Mouse (Mus musculus): ENCODE results near the gene Ung.

Ung gene

GRCm38 (mm10) chr5:114130698-114131520 lies 723 bp downstream of the Ung start:
- DNase-seq (ENCODE audit: inconsistent age in 2 of 2, low spot score in 1 of 2), result peak; percentile 93 to 98

- peak in 1 of 2 experiments; percentile 86 for DNase-seq (ENCODE audit: inconsistent age in 2 of 2, low spot score in 1 of 2)
Observed at GRCm38 (mm10) chr5:114131521-114131840, 1.3 kb downstream of the Ung start.

GRCm38 (mm10) chr5:114132841-114133240 lies 2.7 kb downstream of the Ung start:
- no peak for DNase-seq (ENCODE audit: inconsistent age in 2 of 2, low spot score in 1 of 2)

GRCm38 (mm10) chr5:114134091-114134534 lies 3.9 kb downstream of the Ung start:
- peak; percentile 78 to 91 for DNase-seq (ENCODE audit: inconsistent age in 2 of 2, low spot score in 1 of 2)

DNA sequence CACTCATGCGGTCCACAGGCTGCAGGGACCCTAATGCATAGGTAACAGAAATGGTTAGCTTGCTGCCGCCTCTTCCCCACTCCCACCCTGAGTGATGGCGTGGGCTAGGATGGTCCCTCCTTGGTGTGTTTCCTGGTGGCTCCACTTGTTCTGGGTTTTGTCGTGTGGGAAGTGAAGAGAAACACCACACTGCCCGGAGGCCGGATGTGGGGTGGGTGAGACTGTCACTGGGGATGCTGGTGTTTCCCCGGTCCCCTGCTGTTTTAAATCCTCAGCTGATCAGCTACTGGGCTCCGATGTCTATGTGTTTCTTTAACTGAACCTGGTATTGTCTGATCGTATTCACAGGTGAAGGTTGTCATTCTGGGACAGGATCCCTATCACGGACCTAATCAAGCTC lies 5.3 kb downstream of the Ung start:
- DNase-seq (ENCODE audit: inconsistent age in 2 of 2, low spot score in 1 of 2), result no peak

DNA sequence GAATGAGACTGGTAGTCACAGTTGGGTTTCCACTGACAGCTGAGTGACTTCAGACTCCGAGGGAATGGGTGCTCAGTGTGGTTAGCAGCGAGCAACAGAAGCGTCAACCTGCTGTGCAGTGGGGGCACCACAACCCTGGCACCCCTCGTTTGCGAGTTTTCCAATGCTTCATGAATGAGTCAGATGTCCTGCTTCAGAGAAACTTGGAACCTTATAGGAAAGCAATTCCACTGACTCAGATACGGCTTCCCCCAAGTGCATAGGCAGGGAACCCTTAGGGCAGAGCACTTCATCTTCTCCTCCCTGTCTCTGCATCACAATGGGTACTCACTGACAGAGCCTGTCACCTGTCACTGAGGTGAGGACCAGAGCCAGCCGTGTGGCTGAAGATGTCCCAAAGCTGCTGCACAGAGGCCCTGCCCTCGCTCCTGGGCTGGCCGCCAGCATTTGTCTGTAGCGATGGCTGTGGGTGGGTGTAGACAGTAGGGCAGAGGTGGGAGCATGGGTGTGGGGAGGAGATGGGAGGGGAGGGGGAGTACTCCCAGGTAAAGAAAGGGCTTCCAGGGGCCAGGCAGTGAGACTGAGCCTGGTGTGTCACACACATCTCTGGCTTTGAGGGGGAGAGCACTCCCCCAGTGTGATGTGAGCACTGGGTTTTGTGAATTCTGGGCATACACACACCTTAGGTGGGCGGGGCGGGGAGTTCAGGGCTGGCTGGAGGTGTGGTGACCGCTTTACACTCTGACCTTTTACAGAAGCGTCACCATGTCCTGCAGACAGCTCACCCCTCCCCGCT lies 7.5 kb downstream of the Ung start:
- DNase-seq (ENCODE audit: inconsistent age in 2 of 2, low spot score in 1 of 2), result peak in 1 of 2 experiments; percentile 52

DNA sequence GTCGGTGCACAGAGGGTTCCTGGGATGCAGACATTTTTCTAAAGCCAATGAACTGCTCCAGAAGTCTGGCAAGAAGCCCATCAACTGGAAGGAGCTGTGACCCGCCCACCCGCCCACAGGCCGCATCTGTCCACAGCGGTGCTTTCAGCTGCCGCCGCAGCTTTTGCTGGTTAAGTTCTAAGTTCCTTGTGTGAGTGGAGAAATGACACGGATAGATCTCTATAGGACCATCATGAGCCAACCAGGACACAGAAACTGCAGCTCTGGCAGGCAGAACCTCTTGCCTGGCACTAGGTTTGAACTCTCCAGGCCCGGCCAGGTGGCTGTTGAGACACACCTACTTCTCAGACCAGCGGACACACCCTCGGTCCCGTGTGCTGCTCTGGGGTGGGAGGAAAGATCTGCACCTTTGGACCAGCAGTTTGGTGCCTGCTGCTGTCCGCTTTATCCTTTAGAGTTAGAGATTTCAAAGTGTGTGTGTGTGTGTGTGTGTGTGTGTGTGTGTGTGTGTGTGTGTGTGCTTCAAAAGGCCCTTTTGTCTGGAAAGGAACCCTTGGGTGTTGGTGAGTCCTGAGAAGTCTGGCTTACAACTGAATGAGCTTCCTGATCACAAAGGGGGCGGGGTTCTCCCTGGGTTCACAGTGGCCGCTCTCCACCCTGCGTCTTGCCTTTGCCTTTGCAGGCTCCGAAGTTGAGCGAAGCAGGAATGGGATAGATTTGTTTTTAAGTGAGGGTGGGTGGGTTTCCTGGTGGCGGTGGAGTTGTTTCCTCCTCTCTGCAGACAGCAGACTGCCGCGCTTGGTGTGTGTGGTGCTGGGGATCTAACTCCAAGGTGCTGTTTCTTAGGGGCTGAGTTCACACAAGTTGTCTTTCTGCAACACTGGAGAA lies 8.3 kb downstream of the Ung start:
- peak in 1 of 2 experiments; percentile 51 for DNase-seq (ENCODE audit: inconsistent age in 2 of 2, low spot score in 1 of 2)

GRCm38 (mm10) chr5:114139175-114139574 lies 9.0 kb downstream of the Ung start:
- peak; percentile 91 to 97 for DNase-seq (ENCODE audit: inconsistent age in 2 of 2, low spot score in 1 of 2)

- DNase-seq (ENCODE audit: inconsistent age in 2 of 2, low spot score in 1 of 2), result peak; percentile 74 to 81
Observed at GRCm38 (mm10) chr5:114146028-114146888, 16.1 kb downstream of the Ung start, which contains the start of gene Acacb. Gene Acacb, plus strand, starts transcription at chr5:114146535.

GRCm38 (mm10) chr5:114147043-114147972 lies 17.1 kb downstream of the Ung start:
- DNase-seq (ENCODE audit: inconsistent age in 2 of 2, low spot score in 1 of 2), result peak in 1 of 2 experiments; percentile 70

DNA sequence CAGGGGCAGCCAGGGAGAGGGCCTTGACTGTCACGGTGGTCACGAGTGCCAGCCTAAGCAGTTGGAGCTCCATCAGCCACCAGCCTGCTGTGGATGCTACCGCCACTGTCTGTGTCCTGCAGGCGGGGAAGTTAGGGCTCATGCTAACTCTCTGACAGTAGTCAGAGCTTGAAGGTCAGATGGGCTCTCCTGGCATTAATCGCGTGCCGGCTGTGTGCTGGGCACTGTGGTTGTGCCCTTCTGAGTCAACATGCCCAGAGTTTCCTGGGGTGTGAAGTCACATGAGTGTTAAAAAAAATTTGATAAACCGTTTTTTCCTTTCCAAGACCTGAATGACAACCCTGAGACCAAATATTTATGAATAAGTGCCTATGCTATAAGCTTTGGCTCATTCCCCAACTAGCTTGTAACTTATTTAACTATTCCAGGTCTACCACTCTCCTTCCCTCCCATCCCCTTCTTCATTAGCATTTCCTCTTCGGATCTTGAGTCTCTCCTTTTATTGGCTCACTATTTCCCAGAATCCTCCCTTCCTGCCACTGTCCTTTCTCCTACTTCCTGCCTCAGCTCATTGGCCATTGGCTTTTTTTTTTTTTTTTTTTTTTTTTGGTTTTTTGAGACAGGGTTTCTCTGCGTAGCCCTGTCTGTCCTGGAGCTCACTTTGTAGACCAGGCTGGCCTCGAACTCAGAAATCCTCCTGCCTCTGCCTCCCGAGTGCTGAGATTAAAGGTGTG lies 22.3 kb downstream of the Ung start:
- DNase-seq (ENCODE audit: inconsistent age in 2 of 2, low spot score in 1 of 2), result peak; percentile 76 to 84

GRCm38 (mm10) chr5:114153490-114153889 lies 23.3 kb downstream of the Ung start:
- DNase-seq (ENCODE audit: inconsistent age in 2 of 2, low spot score in 1 of 2), result no peak

DNA sequence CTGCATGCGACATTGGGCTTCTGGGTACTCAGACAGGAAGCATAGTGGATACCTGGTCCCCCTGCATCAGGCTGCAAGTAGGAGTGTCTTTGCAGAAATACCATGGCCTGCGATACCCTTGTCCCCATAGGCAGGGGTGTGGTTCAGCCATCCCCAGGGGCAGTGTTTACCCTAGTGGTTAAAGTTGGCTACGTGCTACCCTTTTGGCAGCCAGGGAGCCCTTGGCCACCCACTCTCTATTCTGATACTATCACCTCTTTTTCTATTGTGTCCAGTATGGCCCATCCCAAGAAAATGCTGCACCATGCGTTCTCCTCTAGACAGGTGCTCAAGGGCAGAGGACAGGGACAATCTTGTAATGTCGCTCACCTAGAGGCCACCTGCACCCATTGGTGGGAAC lies 24.6 kb downstream of the Ung start:
- DNase-seq (ENCODE audit: inconsistent age in 2 of 2, low spot score in 1 of 2), result peak in 1 of 2 experiments; percentile 53

DNA sequence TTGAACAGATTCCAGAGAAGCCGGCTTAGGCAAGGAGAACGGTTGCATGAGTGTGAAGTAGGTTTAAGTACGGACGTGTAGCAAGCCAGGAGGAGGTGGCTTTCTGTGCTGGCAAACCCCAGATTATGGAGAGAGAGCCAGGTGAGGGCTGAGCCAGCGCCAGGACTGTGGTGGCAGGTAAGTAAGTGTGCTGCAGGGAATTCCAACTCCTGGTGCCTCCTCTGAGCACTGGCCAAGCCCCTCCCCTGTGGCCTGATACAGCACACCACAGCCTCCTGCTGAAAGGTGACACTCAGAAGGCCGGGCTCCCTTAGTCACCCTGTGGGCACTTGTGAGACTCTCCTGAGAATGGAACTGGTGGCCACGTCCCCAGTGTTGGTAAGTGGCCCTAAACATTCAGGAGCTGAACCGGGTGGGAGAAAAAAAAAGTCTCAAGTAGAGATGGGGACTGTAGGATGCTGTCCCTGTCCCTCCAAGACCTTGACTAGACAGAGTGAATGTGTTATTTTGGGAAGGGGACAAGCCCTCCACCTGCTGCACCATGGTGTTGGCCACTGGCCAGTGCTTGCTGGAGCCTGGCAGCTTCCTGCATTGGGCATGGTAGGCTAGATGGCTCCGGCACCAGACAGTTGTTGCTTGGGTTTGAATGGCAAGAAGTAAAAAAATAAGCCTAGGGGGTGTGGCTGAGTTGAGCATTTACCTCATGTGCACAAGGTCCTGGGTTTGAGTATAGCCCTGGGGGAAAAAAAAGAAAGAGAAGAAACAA lies 25.2 kb downstream of the Ung start:
- DNase-seq (ENCODE audit: inconsistent age in 2 of 2, low spot score in 1 of 2), result no peak

DNA sequence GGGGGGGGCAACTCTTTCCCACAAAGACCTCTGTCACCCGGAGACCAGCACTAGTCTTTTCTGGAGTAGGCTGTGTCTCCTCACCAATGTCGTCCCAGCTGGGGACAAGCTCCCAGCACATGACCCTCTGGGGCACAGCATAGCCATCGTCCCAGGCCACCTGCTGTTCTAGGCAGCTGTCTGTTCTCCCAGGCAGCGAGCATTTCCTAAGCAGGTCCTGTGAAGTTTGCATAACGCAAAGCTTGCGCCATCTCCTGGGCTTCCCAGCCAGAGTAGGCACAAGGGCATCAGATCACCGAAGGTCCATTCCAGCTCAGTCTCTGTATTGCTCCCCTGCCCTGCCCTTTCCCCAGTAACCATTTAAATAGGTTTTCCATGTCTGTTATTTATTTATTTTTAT lies 27.1 kb downstream of the Ung start:
- no peak for DNase-seq (ENCODE audit: inconsistent age in 2 of 2, low spot score in 1 of 2)

GRCm38 (mm10) chr5:114161424-114161823 lies 31.2 kb downstream of the Ung start:
- DNase-seq (ENCODE audit: inconsistent age in 2 of 2, low spot score in 1 of 2), result peak in 1 of 2 experiments; percentile 82

DNA sequence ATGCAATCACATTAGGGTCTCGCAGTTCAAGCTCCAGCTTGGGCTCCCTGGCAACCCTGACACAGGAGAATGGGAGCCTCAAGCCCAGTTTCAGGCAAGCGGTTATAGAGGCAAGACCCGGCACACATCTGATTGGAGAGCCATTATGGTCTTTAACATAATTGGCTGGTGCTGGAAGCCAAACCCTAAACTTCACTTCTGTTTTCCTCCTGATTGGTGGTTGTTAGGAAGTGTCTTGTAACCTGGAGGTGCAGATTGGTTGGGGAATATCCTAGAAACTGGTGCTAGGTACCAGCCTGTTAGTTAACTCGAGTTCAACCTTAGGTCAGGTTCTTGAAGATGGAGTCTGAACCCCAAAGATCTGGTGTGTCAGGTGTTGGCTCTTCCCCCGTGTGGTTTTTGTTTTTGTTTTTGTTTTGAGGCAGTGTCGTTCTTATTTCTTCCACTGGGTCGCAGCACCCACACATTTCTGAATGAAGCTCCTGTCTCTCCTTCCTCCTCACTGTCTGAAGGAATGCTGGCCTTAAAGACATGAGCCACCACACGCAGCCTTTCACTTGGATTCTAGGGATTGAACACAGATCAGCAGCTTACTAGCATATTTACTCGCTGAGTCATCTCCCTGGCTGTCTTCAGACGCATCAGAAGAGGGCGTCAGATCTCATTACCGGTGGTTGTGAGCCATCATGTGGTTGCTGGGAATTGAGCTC lies 32.1 kb downstream of the Ung start:
- peak in 1 of 2 experiments; percentile 59 for DNase-seq (ENCODE audit: inconsistent age in 2 of 2, low spot score in 1 of 2)
